Mouse (Mus musculus) brain, embryonic 14.5 days (tissue): ENCODE data around the gene Pard3b.

ENCODE experiments used
- CTCF ChIP-seq: fragments of 200-500 bp; IDR thresholded peaks from 2 replicates; pipeline ENCODE4 v1.5.1; 2012; ENCODE audit warnings: inconsistent platforms, mild to moderate bottlenecking, moderate library complexity, borderline replicate concordance; ENCODE audit not compliant: insufficient read depth, insufficient read length; ENCODE audit errors: extremely low read depth
- POLR2A ChIP-seq: fragments of 200-500 bp; IDR thresholded peaks from 2 replicates; pipeline ENCODE4 v1.6.1; 2012; ENCODE audit warnings: mild to moderate bottlenecking, inconsistent platforms, borderline replicate concordance; ENCODE audit not compliant: poor library complexity, insufficient read depth, insufficient read length, severe bottlenecking; ENCODE audit errors: extremely low read depth

- TF ChIP-seq CTCF (peak; percentile 20; the same call in 1 of the 2 replicates), POLR2A (no peak)
Measured at GRCm38 (mm10) chr1:61967124-61967523, 328.5 kb downstream of the Pard3b start.
